Mouse (Mus musculus) cerebellum, adult 11-12 months (tissue): ENCODE results near the gene Olfr810.

Experiments used
- DNase-seq: peaks from one replicate; pipeline ENCODE4 v3.0.0; 2022

Olfr810 gene

DNA sequence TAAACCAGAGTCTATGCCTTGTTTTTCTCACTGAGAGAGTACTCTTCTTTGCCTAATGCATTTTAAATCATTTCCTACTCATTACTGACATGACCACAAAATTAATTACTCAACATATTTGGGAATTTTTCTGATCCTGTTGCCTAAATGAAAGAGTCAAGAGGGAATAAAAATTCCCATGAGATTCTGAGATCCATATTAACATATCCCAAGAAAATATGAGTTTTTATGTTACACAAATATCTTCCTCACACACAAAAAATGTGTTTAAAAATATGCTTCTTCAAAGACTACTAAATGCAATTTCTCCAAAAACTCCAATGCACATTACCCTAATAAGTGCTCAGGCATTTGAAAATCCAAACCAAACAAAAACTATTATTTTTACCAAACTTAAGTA, at the start of gene Olfr810:
Olfr810 (minus strand) TSS at position 101 of the 400 bp plus-strand sequence.
- DNase-seq, result no peak

DNA sequence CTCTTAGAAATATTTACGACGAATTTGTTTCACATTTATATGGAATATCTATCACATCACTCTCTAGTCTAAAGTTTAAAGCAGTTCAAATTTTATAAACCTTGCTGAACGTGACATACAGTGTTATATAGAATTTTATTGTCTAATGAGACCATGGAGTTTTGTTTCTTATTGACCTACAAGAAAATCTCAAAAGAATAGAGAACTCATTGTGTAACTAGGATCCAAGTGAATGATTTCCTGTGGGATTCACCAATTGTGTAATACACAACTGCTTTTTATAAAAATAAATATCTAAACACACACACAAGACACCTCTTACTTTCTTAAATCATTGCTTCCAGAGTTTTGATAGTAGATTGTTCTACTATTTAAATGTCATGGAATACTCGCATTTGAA, 9.6 kb upstream of the Olfr810 start, which contains the start of gene Olfr811:
Olfr811 (minus strand) TSS at position 101 of the 400 bp plus-strand sequence.
- DNase-seq, result no peak

DNA sequence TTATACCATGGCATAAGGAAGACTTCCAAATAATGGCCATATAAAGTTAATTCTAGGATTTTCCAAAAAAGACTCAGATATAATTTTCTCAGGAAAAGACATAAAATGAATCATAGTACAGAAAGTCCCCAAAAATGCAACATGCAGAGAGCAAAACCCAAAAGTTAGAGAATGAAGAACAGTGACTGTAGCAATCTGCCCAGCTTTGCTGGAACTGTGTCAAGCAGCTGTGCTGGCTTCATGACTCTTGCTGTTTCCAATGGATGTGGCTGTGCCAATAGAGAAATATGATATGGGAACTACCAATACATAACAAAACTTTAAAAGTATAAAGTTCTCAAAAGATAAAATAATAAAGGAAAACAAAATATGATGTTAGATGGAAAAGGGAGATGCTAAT, 16.6 kb downstream of the Olfr810 start:
- DNase-seq, result no peak

DNA sequence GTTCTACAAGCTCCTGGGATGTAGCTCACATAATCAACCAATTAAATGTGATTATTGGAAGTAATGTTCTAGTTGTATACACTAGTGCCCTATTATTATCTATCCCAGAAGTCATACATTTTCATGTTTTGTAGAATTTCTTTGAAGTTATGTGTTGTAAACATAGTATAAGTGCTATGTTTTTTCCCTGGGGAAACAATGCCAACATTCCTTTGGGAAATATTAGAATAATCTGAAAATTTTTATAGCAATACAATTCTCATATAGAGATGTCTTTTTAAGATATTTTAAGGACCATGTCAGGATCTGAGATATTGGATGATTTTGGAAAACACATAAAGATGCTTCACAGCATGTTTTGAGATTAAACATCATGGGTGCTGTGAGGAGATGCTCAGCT, 20.4 kb downstream of the Olfr810 start, which contains the start of gene Olfr809:
Olfr809 (plus strand) TSS at position 301 of the 400 bp plus-strand sequence.
- no peak for DNase-seq

DNA sequence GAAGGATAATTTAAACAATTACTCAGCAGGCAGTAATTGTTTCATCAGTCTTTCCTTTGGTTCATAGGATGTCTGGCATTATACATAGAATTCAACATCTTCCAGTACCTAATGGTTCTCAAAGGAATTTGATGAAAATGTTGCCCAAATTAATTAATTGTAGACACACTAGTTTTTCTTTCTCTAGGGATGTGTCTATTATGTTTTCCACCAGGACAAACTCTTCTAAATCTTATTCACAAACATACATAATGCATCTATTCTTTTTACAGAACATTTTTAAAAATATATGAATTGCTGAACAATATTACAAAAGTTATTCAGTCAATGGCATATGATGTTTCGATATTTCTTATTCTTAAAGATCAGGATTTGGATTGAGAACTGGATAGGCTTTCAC, 29.5 kb downstream of the Olfr810 start, which contains the start of gene Olfr808:
Olfr808 (plus strand) TSS at position 301 of the 400 bp plus-strand sequence.
- DNase-seq, result no peak

DNA sequence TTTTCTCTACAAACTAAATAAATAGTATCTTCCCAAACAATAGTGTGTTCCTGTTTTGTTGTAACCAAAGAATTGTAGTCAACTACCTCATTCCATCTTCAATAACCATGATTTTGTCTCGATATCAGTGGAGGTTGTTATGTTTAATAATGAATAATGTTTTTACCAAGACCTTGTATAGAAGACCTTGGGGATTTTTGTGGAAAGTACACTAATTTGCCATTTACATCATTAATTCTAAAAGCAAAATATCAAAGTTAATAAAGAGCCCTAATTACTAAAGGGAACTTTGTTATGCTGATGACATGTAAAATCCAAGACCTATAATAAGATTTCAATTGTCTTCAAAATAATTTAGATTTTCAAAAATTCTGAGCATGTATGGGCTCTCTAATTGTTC, 37.0 kb downstream of the Olfr810 start, which contains the start of gene Olfr807:
Olfr807 (minus strand) TSS at position 101 of the 400 bp plus-strand sequence.
- DNase-seq, result no peak

DNA sequence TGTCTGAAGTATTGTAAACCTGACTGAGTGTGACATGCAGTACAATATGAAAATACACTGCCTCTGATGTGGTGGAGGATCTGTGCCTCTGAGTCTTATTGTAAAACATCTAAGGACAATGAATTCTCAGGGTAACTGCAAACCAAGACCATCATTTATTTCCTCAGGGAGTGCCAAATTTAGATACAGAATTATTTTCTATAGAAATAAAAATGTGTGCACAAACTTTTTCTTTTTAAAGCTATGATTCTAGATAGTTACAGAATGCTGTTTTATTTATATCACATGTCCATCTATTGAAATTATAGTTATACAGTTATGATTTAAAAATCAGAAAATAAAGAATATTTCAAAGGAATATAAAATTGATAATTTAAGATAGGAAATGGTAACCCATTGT, 52.9 kb downstream of the Olfr810 start, which contains the start of gene Olfr806:
Olfr806 (minus strand) TSS at position 101 of the 400 bp plus-strand sequence.
- DNase-seq, result no peak
